Mouse (Mus musculus): ENCODE measurements around the gene Trpv2. TPM values are rescaled to one million over a fixed set of nuclear protein-coding genes. Genes with fewer than 3 reads are reported as not detected.

Trpv2 gene
- total and polyA plus RNA-seq, 3 experiments: 39.2 to 58.7 (median 46.2) TPM

DNA sequence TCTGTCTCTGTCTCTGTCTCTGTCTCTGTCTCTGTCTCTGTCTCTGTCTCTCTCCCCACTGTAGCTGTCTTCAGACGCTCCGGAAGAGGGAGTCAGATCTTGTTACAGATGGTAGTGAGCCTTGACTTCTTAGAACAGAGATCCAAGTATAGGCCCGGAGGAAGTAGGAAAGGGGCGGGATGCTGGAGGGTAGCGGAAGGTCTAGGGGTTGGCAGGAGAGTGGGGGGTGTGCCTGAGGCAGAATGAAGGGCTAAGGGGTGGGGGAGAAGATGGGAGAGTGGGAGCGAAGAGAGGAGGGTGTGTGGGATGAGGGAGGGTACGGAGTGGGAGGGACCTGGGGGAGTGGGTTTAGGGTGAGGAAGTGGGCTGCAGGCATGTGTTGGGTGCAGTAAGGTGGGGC is 8.5 kb upstream of the Trpv2 start:
- peaks cover 9 to 19% of the 10 kb centered on the region in 2 experiments for H3K4me1 ChIP-seq (ENCODE audit: control insufficient read depth in 1 of 2, insufficient read depth in 2 of 2)
- H3K9me3 ChIP-seq (replicated peaks; ENCODE audit: low read length): peaks cover 2% of the 10 kb centered on the region
- in situ Hi-C loops (cut with MboI; ENCODE audit: low pct_ligation_motif_present, low pct_unique_long_range_greater_than_20kb, low sequenced_read_pairs) (no loop called here), dilution Hi-C loops (cut with MboI; ENCODE audit: extremely low pct_ligation_motif_present, extremely low pct_unique_long_range_greater_than_20kb, low sequenced_read_pairs) (no loop called here)
- DNase-seq (ENCODE audit: extremely low read depth): no peak
- no peak overlapping the region for H3K27ac ChIP-seq (ENCODE audit: insufficient read depth, low read depth)
- no peak overlapping the region for H3K4me3 ChIP-seq (replicated peaks in 1 of 3; ENCODE audit: low read depth in 2 of 3, low read length in 2 of 3, poor library complexity in 1 of 3)
- H3K36me3 ChIP-seq (replicated peaks in 1 of 2; ENCODE audit: control insufficient read depth in 1 of 2, insufficient read depth in 1 of 2, low read length in 1 of 2): no peaks in the 10 kb centered on the region
- TF ChIP-seq RAD21 (IDR thresholded peaks at IDR 0.05; ENCODE audit: low read depth, low read length) (no peak), MAZ (IDR thresholded peaks at IDR 0.05; ENCODE audit: low read depth, low read length) (no peak), JUN (IDR thresholded peaks at IDR 0.05; ENCODE audit: insufficient read depth, low read depth, low read length) (no peak), E2F4 (IDR thresholded peaks at IDR 0.05; ENCODE audit: insufficient replicate concordance, low read depth, low read length) (no peak), MAX (IDR thresholded peaks at IDR 0.05; ENCODE audit: low read length) (no peak), POLR2A (IDR thresholded peaks at IDR 0.05; ENCODE audit: low read depth, low read length) (no peak), ZC3H11A (IDR thresholded peaks at IDR 0.05; ENCODE audit: low read depth, low read length) (no peak), ETS1 (conservative IDR thresholded peaks at IDR 0.05; ENCODE audit: low read depth, low read length) (no peak), TBP (conservative IDR thresholded peaks at IDR 0.05; ENCODE audit: low read depth, low read length) (no peak), IRF4 (IDR thresholded peaks at IDR 0.05; ENCODE audit: low read depth, low read length) (no peak), RCOR1 (conservative IDR thresholded peaks at IDR 0.05; ENCODE audit: low read depth, low read length) (no peak), TCF12 (IDR thresholded peaks at IDR 0.05; ENCODE audit: low read depth, low read length) (no peak), SMC3 (IDR thresholded peaks at IDR 0.05; ENCODE audit: low read depth, low read length) (no peak)
- H3K9ac ChIP-seq (ENCODE audit: insufficient read depth, low read depth): no peak overlapping the region
- H3K79me2 ChIP-seq (replicated peaks; ENCODE audit: control insufficient read depth, extremely low read depth, insufficient read depth, poor library complexity, severe bottlenecking): no peaks in the 10 kb centered on the region
- no peak overlapping the region for H3K4me2 ChIP-seq (ENCODE audit: insufficient read depth, low read depth, poor library complexity, severe bottlenecking)
- H3K27me3 ChIP-seq (replicated peaks): no peaks in the 10 kb centered on the region

DNA sequence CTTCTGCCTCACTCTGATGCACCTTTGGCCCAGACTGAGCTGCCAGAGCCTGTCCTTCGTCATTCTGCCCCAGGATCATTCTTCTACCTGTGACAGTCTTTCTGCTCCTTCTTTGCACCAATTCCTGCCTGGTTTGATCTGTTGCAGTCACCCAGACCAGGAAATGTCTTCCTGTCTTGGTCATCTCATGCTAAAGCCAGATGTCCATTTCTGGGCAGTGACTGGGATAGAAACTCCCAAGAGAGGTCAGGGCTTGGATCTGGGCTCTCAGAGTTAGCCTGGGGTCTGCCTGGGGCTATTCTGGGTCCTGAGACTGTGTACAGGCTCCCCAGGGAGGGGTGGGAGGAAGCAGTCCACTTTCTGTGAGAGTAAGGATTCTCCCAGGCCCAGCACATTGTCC is 8.1 kb upstream of the Trpv2 start:
- H3K27me3 ChIP-seq (replicated peaks): no peaks in the 10 kb centered on the region
- no peaks in the 10 kb centered on the region for H3K36me3 ChIP-seq (replicated peaks in 1 of 2; ENCODE audit: control insufficient read depth in 1 of 2, insufficient read depth in 1 of 2, low read length in 1 of 2)
- H3K9ac ChIP-seq (ENCODE audit: insufficient read depth, low read depth): no peak overlapping the region
- peaks cover 2% of the 10 kb centered on the region for H3K9me3 ChIP-seq (replicated peaks; ENCODE audit: low read length)
- no peaks in the 10 kb centered on the region for H3K79me2 ChIP-seq (replicated peaks; ENCODE audit: control insufficient read depth, extremely low read depth, insufficient read depth, poor library complexity, severe bottlenecking)
- H3K4me1 ChIP-seq (ENCODE audit: control insufficient read depth in 1 of 2, insufficient read depth in 2 of 2): peaks cover 9 to 19% of the 10 kb centered on the region in 2 experiments
- dilution Hi-C loops (cut with MboI; ENCODE audit: extremely low pct_ligation_motif_present, extremely low pct_unique_long_range_greater_than_20kb, low sequenced_read_pairs): no loop called here
- in situ Hi-C loops (cut with MboI; ENCODE audit: low pct_ligation_motif_present, low pct_unique_long_range_greater_than_20kb, low sequenced_read_pairs): no loop called here
- H3K27ac ChIP-seq (ENCODE audit: insufficient read depth, low read depth): no peak overlapping the region
- TF ChIP-seq ZMIZ1 (IDR thresholded peaks at IDR 0.05; ENCODE audit: low read depth, low read length) (no peak), E2F4 (IDR thresholded peaks at IDR 0.05; ENCODE audit: insufficient replicate concordance, low read depth, low read length) (no peak)
- no peak overlapping the region for H3K4me2 ChIP-seq (ENCODE audit: insufficient read depth, low read depth, poor library complexity, severe bottlenecking)
- no peak for DNase-seq (ENCODE audit: extremely low read depth)
- H3K4me3 ChIP-seq (replicated peaks in 1 of 3; ENCODE audit: low read depth in 2 of 3, low read length in 2 of 3, poor library complexity in 1 of 3): no peak overlapping the region

DNA sequence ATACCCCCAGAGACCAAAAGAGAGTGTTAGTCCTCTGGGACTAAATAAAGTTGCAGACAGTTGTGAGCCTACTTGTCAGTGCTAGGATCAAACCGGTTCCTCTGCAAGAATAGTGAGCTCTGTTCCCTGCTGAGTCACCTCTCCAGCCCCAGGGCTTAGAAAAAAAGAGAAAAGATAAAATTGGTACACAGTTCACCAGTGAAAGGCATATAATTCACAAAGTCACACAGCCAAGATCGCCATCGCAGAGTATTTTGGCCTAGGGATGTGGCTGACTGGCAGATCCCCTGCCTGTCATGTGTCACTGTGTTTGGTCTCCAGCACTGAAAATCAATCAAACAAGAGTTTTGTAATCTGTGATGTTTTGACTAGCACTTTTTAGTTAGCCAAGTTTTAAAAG is 6.0 kb upstream of the Trpv2 start:
- no peak overlapping the region for H3K9ac ChIP-seq (ENCODE audit: insufficient read depth, low read depth)
- no peak overlapping the region for H3K4me2 ChIP-seq (ENCODE audit: insufficient read depth, low read depth, poor library complexity, severe bottlenecking)
- H3K27ac ChIP-seq (ENCODE audit: insufficient read depth, low read depth): no peak overlapping the region
- H3K9me3 ChIP-seq (replicated peaks; ENCODE audit: low read length): peaks cover 5% of the 10 kb centered on the region
- DNase-seq (ENCODE audit: extremely low read depth): no peak
- TF ChIP-seq BHLHE40 (IDR thresholded peaks at IDR 0.05; ENCODE audit: low read depth, low read length): no peak
- no peak for TF ChIP-seq ZMIZ1 (IDR thresholded peaks at IDR 0.05; ENCODE audit: low read depth, low read length)
- TF ChIP-seq MAZ (IDR thresholded peaks at IDR 0.05; ENCODE audit: low read depth, low read length): no peak
- in situ Hi-C loops (cut with MboI; ENCODE audit: low pct_ligation_motif_present, low pct_unique_long_range_greater_than_20kb, low sequenced_read_pairs) (no loop called here), dilution Hi-C loops (cut with MboI; ENCODE audit: extremely low pct_ligation_motif_present, extremely low pct_unique_long_range_greater_than_20kb, low sequenced_read_pairs) (no loop called here)
- peaks cover 7 to 10% of the 10 kb centered on the region in 2 experiments for H3K4me1 ChIP-seq (ENCODE audit: control insufficient read depth in 1 of 2, insufficient read depth in 2 of 2)
- no peaks in the 10 kb centered on the region for H3K79me2 ChIP-seq (replicated peaks; ENCODE audit: control insufficient read depth, extremely low read depth, insufficient read depth, poor library complexity, severe bottlenecking)
- H3K27me3 ChIP-seq (replicated peaks): no peaks in the 10 kb centered on the region
- H3K4me3 ChIP-seq (replicated peaks in 1 of 3; ENCODE audit: low read depth in 2 of 3, low read length in 2 of 3, poor library complexity in 1 of 3): no peak overlapping the region
- no peaks in the 10 kb centered on the region for H3K36me3 ChIP-seq (replicated peaks in 1 of 2; ENCODE audit: control insufficient read depth in 1 of 2, insufficient read depth in 1 of 2, low read length in 1 of 2)

All from CH12.LX (cell line).